Mouse (Mus musculus): ENCODE results near the gene Rrp8.
"Not testable (repeated sequence)": the region's sequence is repeated elsewhere in the genome, so short reads cannot be mapped to it uniquely, and the experiment has no call there.

The Rrp8 gene

GRCm38 (mm10) chr7:105747776-105748175 lies 10.6 kb upstream of the Rrp8 start:
- no peak for DNase-seq (ENCODE audit: low read depth, low spot score)

GRCm38 (mm10) chr7:105743926-105744590 lies 6.9 kb upstream of the Rrp8 start, which contains the start of gene Taf10:
TSS of gene Taf10 (minus strand) at chr7:105744361.
- DNase-seq (ENCODE audit: low read depth, low spot score), result peak; percentile 97

- DNase-seq (ENCODE audit: low read depth, low spot score), result not testable (repeated sequence)
These were observed 6.2 kb upstream of the Rrp8 start for GRCm38 (mm10) chr7:105743246-105743925.

- not testable (repeated sequence) for DNase-seq (ENCODE audit: low read depth, low spot score)
These were observed 5.5 kb upstream of the Rrp8 start for GRCm38 (mm10) chr7:105742539-105743215.

- no peak for DNase-seq (ENCODE audit: low read depth, low spot score)
These were observed 4.8 kb upstream of the Rrp8 start for GRCm38 (mm10) chr7:105741978-105742377.

GRCm38 (mm10) chr7:105740851-105741250 lies 3.7 kb upstream of the Rrp8 start:
- DNase-seq (ENCODE audit: low read depth, low spot score), result no peak

GRCm38 (mm10) chr7:105740089-105740795 lies 3.1 kb upstream of the Rrp8 start:
- no peak for DNase-seq (ENCODE audit: low read depth, low spot score)

- peak; percentile 44 for DNase-seq (ENCODE audit: low read depth, low spot score)
These were observed 1.8 kb upstream of the Rrp8 start for GRCm38 (mm10) chr7:105738948-105739347.

- no peak for DNase-seq (ENCODE audit: low read depth, low spot score)
These were observed 1.1 kb upstream of the Rrp8 start for GRCm38 (mm10) chr7:105738286-105738685.

GRCm38 (mm10) chr7:105737648-105738047 lies 463 bp upstream of the Rrp8 start:
- no peak for DNase-seq (ENCODE audit: low read depth, low spot score)

- DNase-seq (ENCODE audit: low read depth, low spot score), result peak; percentile 92
These were observed 802 bp downstream of the Rrp8 start, which contains the start of gene Ilk for GRCm38 (mm10) chr7:105736264-105736901. TSS of gene Ilk (plus strand) at chr7:105736592.

GRCm38 (mm10) chr7:105735464-105735863 lies 1.7 kb downstream of the Rrp8 start:
- not testable (repeated sequence) for DNase-seq (ENCODE audit: low read depth, low spot score)

GRCm38 (mm10) chr7:105734826-105735225 lies 2.4 kb downstream of the Rrp8 start:
- DNase-seq (ENCODE audit: low read depth, low spot score), result no peak

GRCm38 (mm10) chr7:105733836-105734235 lies 3.3 kb downstream of the Rrp8 start:
- DNase-seq (ENCODE audit: low read depth, low spot score), result no peak

- DNase-seq (ENCODE audit: low read depth, low spot score), result no peak
These were observed 8.3 kb downstream of the Rrp8 start for GRCm38 (mm10) chr7:105728701-105729428.

GRCm38 (mm10) chr7:105726980-105727325 lies 10.2 kb downstream of the Rrp8 start:
- DNase-seq (ENCODE audit: low read depth, low spot score), result no peak

- DNase-seq (ENCODE audit: low read depth, low spot score), result peak; percentile 67
These were observed 10.8 kb downstream of the Rrp8 start for GRCm38 (mm10) chr7:105726144-105726979.

- no peak for DNase-seq (ENCODE audit: low read depth, low spot score)
These were observed 15.3 kb downstream of the Rrp8 start for GRCm38 (mm10) chr7:105721916-105722315.

GRCm38 (mm10) chr7:105715366-105715765 lies 21.8 kb downstream of the Rrp8 start:
- peak; percentile 14 for DNase-seq (ENCODE audit: low read depth, low spot score)

- DNase-seq (ENCODE audit: low read depth, low spot score), result no peak
These were observed 28.5 kb downstream of the Rrp8 start for GRCm38 (mm10) chr7:105708733-105709132.

Measured in ZHBTc4 (cell line).